Mouse (Mus musculus) layer of hippocampus, adult 9-11 months (tissue): Measurements from ENCODE around the gene Cecr2.

ENCODE experiments used
- DNase-seq: peaks from one replicate; pipeline ENCODE4 v3.0.0; 2022

Cecr2 gene

GRCm38 (mm10) chr6:120667911-120668310 lies 1.7 kb downstream of the Cecr2 start:
- DNase-seq: no peak

- no peak for DNase-seq
These were observed 8.0 kb downstream of the Cecr2 start for GRCm38 (mm10) chr6:120674121-120674520.

GRCm38 (mm10) chr6:120674881-120675280 lies 8.7 kb downstream of the Cecr2 start:
- no peak for DNase-seq

GRCm38 (mm10) chr6:120675979-120676378 lies 9.8 kb downstream of the Cecr2 start:
- DNase-seq: no peak

- no peak for DNase-seq
These were observed 17.2 kb downstream of the Cecr2 start for GRCm38 (mm10) chr6:120683351-120683750.

- no peak for DNase-seq
These were observed 18.6 kb downstream of the Cecr2 start for GRCm38 (mm10) chr6:120684750-120685149.

- no peak for DNase-seq
These were observed 20.9 kb downstream of the Cecr2 start for GRCm38 (mm10) chr6:120686872-120687650.

- DNase-seq: no peak
These were observed 34.1 kb downstream of the Cecr2 start for GRCm38 (mm10) chr6:120700221-120700620.

GRCm38 (mm10) chr6:120704376-120704775 lies 38.2 kb downstream of the Cecr2 start:
- no peak for DNase-seq

GRCm38 (mm10) chr6:120708759-120709158 lies 42.6 kb downstream of the Cecr2 start:
- no peak for DNase-seq

- no peak for DNase-seq
These were observed 48.6 kb downstream of the Cecr2 start for GRCm38 (mm10) chr6:120714806-120715205.

GRCm38 (mm10) chr6:120715227-120715626 lies 49.1 kb downstream of the Cecr2 start:
- DNase-seq: no peak

GRCm38 (mm10) chr6:120715851-120716250 lies 49.7 kb downstream of the Cecr2 start:
- DNase-seq: peak; percentile 48

- DNase-seq: no peak
These were observed 50.4 kb downstream of the Cecr2 start for GRCm38 (mm10) chr6:120716531-120716984.

GRCm38 (mm10) chr6:120725986-120726385 lies 59.8 kb downstream of the Cecr2 start:
- no peak for DNase-seq

- DNase-seq: no peak
These were observed 69.8 kb downstream of the Cecr2 start for GRCm38 (mm10) chr6:120736011-120736410.

GRCm38 (mm10) chr6:120736566-120736965 lies 70.4 kb downstream of the Cecr2 start:
- peak; percentile 9 for DNase-seq

GRCm38 (mm10) chr6:120743130-120743529 lies 77.0 kb downstream of the Cecr2 start:
- no peak for DNase-seq

- no peak for DNase-seq
These were observed 78.1 kb downstream of the Cecr2 start for GRCm38 (mm10) chr6:120744266-120744665.

GRCm38 (mm10) chr6:120746416-120746815 lies 80.2 kb downstream of the Cecr2 start:
- no peak for DNase-seq

- no peak for DNase-seq
These were observed 95.0 kb downstream of the Cecr2 start for GRCm38 (mm10) chr6:120761151-120761550.

GRCm38 (mm10) chr6:120769972-120770371 lies 103.8 kb downstream of the Cecr2 start:
- no peak for DNase-seq

GRCm38 (mm10) chr6:120771366-120771765 lies 105.2 kb downstream of the Cecr2 start:
- DNase-seq: no peak

GRCm38 (mm10) chr6:120772025-120772424 lies 105.9 kb downstream of the Cecr2 start:
- no peak for DNase-seq

- peak; percentile 62 for DNase-seq
These were observed 107.0 kb downstream of the Cecr2 start, which contains the start of gene Slc25a18 for GRCm38 (mm10) chr6:120773149-120773628. TSS of gene Slc25a18 (plus strand) at chr6:120773578.
